Mouse (Mus musculus): ENCODE results near the gene 2200002D01Rik. TPM values are rescaled to one million over a fixed set of nuclear protein-coding genes. Genes with fewer than 3 reads are reported as not detected.

The 2200002D01Rik gene
- total and polyA plus RNA-seq, 3 experiments: 0.22 TPM; not detected in 2

DNA sequence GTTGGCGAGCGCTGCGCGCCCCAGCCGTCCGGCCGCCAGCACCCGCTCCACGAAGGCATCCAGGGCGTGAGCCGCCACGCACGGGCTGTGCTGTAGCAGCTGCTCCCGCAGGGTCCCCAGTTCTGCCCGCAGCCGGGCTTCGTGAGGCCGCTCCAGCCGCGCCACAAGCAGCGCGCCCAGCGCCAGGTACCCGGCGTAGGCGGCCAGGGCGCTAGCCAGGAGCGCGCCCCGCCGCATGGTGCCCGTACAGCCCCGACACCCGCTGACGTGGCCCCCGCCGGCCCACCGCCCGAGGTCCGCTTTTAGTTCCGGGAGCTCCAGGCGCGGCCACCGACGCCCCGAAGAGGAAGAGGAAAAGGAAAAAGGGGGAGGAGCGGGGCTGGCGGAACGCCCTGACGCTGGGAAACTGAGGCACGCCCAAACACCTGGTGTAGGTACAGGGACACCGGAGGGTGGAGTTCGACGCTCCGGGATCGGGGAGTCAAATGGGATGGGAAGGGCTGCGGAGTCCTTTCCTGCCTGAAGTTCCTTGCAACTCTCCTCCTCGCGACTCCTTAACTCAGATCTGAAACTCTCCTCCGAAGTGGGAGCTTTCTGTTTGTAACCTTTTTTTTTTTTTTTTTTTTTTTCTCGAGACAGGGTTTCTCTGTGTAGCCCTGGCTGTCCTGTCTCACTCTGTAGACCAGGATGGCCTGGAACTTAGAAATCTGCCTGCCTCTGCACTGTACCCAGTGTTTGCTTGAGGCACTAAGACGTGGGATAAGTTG is 15.8 kb downstream of the 2200002D01Rik start, which contains the start of gene Kcnk6:
TSS of gene Kcnk6 (minus strand) at position 269 of the 767 bp plus-strand sequence.
- ATAC-seq (ENCODE audit: extremely low read depth, insufficient number of reproducible peaks, low FRiP score, poor library complexity, severe bottlenecking): no peak
- Histone ChIP-seq H3K27me3 (ENCODE audit: insufficient read depth, low read length) (peaks cover 48% of the 10 kb centered on the region), H3K4me1 (ENCODE audit: insufficient read depth, low read depth, low read length) (peaks cover 7% of the 10 kb centered on the region; the same call in 1 of the 2 replicates), H3K36me3 (replicated peaks) (no peaks in the 10 kb centered on the region), H3K4me3 (ENCODE audit: low read depth, low read length) (no peak within 1 kb of the TSS), H3K9me3 (replicated peaks) (0 out of 2 replicates have a peak, but pooled peaks cover 5% of the 10 kb centered on the region)
- DNase-seq (ENCODE audit: low spot score): no peak
- no peak for TF ChIP-seq TAL1 (conservative IDR thresholded peaks at IDR 0.05; ENCODE audit: low read depth, low read length)
- no peak for TF ChIP-seq CTCF (IDR thresholded peaks at IDR 0.05; ENCODE audit: low read depth, low read length)

DNA sequence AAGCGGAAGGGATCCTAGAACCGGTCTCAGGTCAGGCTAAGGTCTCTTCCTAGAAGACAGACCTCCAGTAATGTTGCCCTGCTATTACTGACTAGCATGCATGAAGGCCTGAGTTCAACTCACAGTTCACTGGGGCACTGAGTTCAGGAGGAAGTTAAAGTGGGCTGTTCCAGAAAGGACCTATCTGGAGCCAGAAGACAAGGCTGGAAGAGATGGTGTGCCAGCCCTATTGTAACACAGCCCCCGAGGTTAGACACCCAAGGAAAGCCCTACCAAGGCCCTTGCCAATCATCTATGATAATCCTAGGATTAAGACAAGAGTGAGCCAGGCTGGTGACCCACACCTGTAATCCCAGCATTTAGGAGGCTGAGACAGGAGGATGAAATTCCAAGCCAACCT is 16.7 kb downstream of the 2200002D01Rik start:
- H3K4me3 ChIP-seq (ENCODE audit: low read depth, low read length): no peak overlapping the region
- DNase-seq (ENCODE audit: low spot score): no peak
- H3K36me3 ChIP-seq (replicated peaks): no peaks in the 10 kb centered on the region
- peaks cover 50% of the 10 kb centered on the region for H3K27me3 ChIP-seq (ENCODE audit: insufficient read depth, low read length)
- H3K9me3 ChIP-seq (replicated peaks): 0 out of 2 replicates have a peak, but pooled peaks cover 5% of the 10 kb centered on the region
- no peak for ATAC-seq (ENCODE audit: extremely low read depth, insufficient number of reproducible peaks, low FRiP score, poor library complexity, severe bottlenecking)
- no peak for TF ChIP-seq TAL1 (conservative IDR thresholded peaks at IDR 0.05; ENCODE audit: low read depth, low read length)
- TF ChIP-seq GATA2 (IDR thresholded peaks at IDR 0.05; ENCODE audit: borderline replicate concordance, low read depth, low read length): no peak
- peaks cover 4% of the 10 kb centered on the region; the same call in 1 of the 2 replicates for H3K4me1 ChIP-seq (ENCODE audit: insufficient read depth, low read depth, low read length)

DNA sequence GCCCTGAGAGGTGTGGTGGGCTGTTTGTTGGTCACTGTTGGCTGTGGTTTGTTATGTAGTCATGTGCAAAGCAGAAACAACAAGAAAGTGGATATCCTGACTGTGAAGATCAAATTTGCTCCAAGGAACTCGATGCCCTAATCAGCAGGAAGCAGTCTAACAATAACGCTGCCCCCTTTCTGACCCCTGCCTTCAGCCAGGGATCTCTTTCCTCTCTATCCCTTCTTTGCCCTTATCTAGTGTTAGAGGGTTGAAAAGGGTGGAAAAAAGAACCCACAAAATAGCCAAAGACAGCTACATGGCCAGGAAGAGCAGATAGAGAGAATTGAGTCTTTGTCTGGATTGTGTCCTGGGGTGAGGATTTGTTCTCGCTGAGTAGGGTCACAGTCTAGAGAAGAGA is 17.7 kb downstream of the 2200002D01Rik start:
- H3K4me1 ChIP-seq (ENCODE audit: insufficient read depth, low read depth, low read length): peaks cover 4% of the 10 kb centered on the region; the same call in 1 of the 2 replicates
- 0 out of 2 replicates have a peak, but pooled peaks cover 5% of the 10 kb centered on the region for H3K9me3 ChIP-seq (replicated peaks)
- H3K4me3 ChIP-seq (ENCODE audit: low read depth, low read length): no peak overlapping the region
- TF ChIP-seq GATA2 (IDR thresholded peaks at IDR 0.05; ENCODE audit: borderline replicate concordance, low read depth, low read length) (no peak), TAL1 (conservative IDR thresholded peaks at IDR 0.05; ENCODE audit: low read depth, low read length) (no peak), POLR2AphosphoS5 (IDR thresholded peaks at IDR 0.05; ENCODE audit: insufficient replicate concordance, low read depth, low read length) (no peak), CTCF (IDR thresholded peaks at IDR 0.05; ENCODE audit: low read depth, low read length) (no peak), GATA1 (IDR thresholded peaks at IDR 0.05; ENCODE audit: borderline replicate concordance, low read length) (no peak)
- no peak for DNase-seq (ENCODE audit: low spot score)
- H3K27me3 ChIP-seq (ENCODE audit: insufficient read depth, low read length): peaks cover 50% of the 10 kb centered on the region
- no peak for ATAC-seq (ENCODE audit: extremely low read depth, insufficient number of reproducible peaks, low FRiP score, poor library complexity, severe bottlenecking)
- no peaks in the 10 kb centered on the region for H3K36me3 ChIP-seq (replicated peaks)

DNA sequence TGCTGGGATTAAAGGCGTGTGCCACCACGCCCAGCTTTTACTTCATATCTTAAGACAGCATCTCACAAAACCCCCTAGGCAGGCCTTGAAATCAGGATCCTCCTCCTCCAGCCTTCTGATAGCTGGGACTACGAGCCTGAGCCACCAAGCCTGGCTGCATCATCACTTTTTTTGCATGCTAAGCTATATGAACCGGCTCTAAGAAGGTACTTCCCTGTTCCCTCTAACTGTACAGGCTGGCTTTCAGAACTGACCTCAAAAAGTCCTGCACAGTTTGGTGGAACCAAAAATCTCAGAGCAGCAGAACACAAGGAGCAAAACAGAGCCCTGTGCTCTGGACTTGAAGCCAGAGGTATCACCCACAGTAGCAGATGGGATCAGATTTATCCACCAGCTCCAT is 20.1 kb downstream of the 2200002D01Rik start:
- Histone ChIP-seq H3K27me3 (ENCODE audit: insufficient read depth, low read length) (peaks cover 66% of the 10 kb centered on the region), H3K36me3 (replicated peaks) (no peaks in the 10 kb centered on the region), H3K9me3 (replicated peaks) (0 out of 2 replicates have a peak, but pooled peaks cover 5% of the 10 kb centered on the region), H3K4me3 (ENCODE audit: low read depth, low read length) (no peak overlapping the region), H3K4me1 (ENCODE audit: insufficient read depth, low read depth, low read length) (peaks cover 4% of the 10 kb centered on the region)
- TF ChIP-seq GATA1 (IDR thresholded peaks at IDR 0.05; ENCODE audit: borderline replicate concordance, low read length): no peak
- TF ChIP-seq GATA2 (IDR thresholded peaks at IDR 0.05; ENCODE audit: borderline replicate concordance, low read depth, low read length): no peak
- no peak for TF ChIP-seq POLR2AphosphoS5 (IDR thresholded peaks at IDR 0.05; ENCODE audit: insufficient replicate concordance, low read depth, low read length)
- TF ChIP-seq CTCF (IDR thresholded peaks at IDR 0.05; ENCODE audit: low read depth, low read length): no peak
- TF ChIP-seq TAL1 (conservative IDR thresholded peaks at IDR 0.05; ENCODE audit: low read depth, low read length): no peak
- DNase-seq (ENCODE audit: low spot score) (no peak), ATAC-seq (ENCODE audit: extremely low read depth, insufficient number of reproducible peaks, low FRiP score, poor library complexity, severe bottlenecking) (no peak)

DNA sequence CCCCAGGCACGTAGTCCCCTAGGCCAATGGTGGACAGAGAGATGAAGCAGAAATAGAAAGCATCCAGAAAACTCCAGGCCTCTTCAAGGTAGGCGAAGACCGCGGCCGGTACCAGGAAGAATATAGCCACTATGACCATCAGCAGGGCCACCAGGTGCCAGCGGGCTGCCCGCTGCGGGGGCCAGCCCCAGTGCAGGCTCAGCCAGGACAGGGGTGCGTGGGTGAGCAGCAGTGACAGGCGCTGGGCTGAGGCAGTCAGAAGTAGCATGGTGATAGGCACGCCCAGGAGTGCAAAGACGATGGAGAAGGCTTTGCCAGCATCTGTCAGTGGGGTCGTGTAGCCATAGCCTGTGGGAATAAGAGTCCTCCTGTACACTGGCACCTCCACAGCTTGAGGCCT is 22.7 kb downstream of the 2200002D01Rik start:
- Histone ChIP-seq H3K4me1 (ENCODE audit: insufficient read depth, low read depth, low read length) (peaks cover 4% of the 10 kb centered on the region), H3K9me3 (replicated peaks) (peaks cover 4% of the 10 kb centered on the region; the same call in 1 of the 2 replicates), H3K27me3 (ENCODE audit: insufficient read depth, low read length) (peaks cover 49% of the 10 kb centered on the region), H3K4me3 (ENCODE audit: low read depth, low read length) (no peak overlapping the region), H3K36me3 (replicated peaks) (no peaks in the 10 kb centered on the region)
- ATAC-seq (ENCODE audit: extremely low read depth, insufficient number of reproducible peaks, low FRiP score, poor library complexity, severe bottlenecking) (no peak), DNase-seq (ENCODE audit: low spot score) (no peak)
- TF ChIP-seq GATA1 (IDR thresholded peaks at IDR 0.05; ENCODE audit: borderline replicate concordance, low read length): no peak
- TF ChIP-seq GATA2 (IDR thresholded peaks at IDR 0.05; ENCODE audit: borderline replicate concordance, low read depth, low read length): no peak
- TF ChIP-seq TAL1 (conservative IDR thresholded peaks at IDR 0.05; ENCODE audit: low read depth, low read length): no peak
- TF ChIP-seq CTCF (IDR thresholded peaks at IDR 0.05; ENCODE audit: low read depth, low read length): no peak
- TF ChIP-seq POLR2AphosphoS5 (IDR thresholded peaks at IDR 0.05; ENCODE audit: insufficient replicate concordance, low read depth, low read length): no peak

DNA sequence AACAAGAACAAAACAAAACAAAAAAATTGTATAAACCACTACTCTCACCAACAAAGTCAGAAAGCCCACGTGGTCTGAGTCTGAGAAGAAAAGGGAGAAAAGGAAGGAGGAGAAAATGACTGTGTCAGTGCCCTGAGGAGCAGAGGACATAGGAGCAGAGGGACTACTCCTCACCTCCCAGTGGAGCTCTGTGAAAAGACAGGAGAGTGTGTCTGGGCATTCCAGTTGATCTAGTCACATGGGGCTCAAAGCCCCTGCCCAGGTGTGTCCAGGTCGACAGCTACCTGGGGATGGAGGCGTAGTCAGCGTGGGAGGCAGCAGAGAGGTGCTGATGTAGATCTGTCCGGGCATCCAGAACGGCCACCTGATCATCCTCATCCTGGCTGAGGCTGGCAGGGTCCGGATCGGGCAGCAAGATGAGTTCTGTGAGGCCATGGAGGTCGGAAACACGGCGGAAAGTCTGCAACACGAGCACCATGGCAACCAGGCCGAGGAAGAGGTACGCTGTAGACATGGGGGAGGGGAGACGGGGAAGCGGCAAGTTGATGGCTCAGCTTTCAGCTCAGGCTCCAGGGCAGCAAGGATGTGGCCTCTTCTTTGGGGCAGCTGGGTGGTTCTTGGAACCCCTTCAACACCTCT is 23.4 kb downstream of the 2200002D01Rik start:
- Histone ChIP-seq H3K4me1 (ENCODE audit: insufficient read depth, low read depth, low read length) (peaks cover 4% of the 10 kb centered on the region), H3K27me3 (ENCODE audit: insufficient read depth, low read length) (peaks cover 43% of the 10 kb centered on the region), H3K4me3 (ENCODE audit: low read depth, low read length) (no peak overlapping the region), H3K9me3 (replicated peaks) (peaks cover 7% of the 10 kb centered on the region), H3K36me3 (replicated peaks) (no peaks in the 10 kb centered on the region)
- no peak for DNase-seq (ENCODE audit: low spot score)
- ATAC-seq (ENCODE audit: extremely low read depth, insufficient number of reproducible peaks, low FRiP score, poor library complexity, severe bottlenecking): no peak
- TF ChIP-seq CTCF (IDR thresholded peaks at IDR 0.05; ENCODE audit: low read depth, low read length) (no peak), POLR2AphosphoS5 (IDR thresholded peaks at IDR 0.05; ENCODE audit: insufficient replicate concordance, low read depth, low read length) (no peak), GATA1 (IDR thresholded peaks at IDR 0.05; ENCODE audit: borderline replicate concordance, low read length) (no peak), TAL1 (conservative IDR thresholded peaks at IDR 0.05; ENCODE audit: low read depth, low read length) (no peak), GATA2 (IDR thresholded peaks at IDR 0.05; ENCODE audit: borderline replicate concordance, low read depth, low read length) (no peak)

All from G1E (cell line).